Mouse (Mus musculus) E14TG2a.4 (cell line): Measurements from ENCODE around the gene Clec2h.
"Not testable (repeated sequence)": the region's sequence is repeated elsewhere in the genome, so short reads cannot be mapped to it uniquely, and the experiment has no call there.

Experiments used
- H3K27me3 ChIP-seq: 2 replicates; pipeline ENCODE4 v1.6.1; 2014; ENCODE audit warnings: low read length, control low read depth; ENCODE audit not compliant: insufficient read depth
- H3K36me3 ChIP-seq: 2 replicates; pipeline ENCODE4 v1.6.1; 2014; ENCODE audit warnings: low read length, control low read depth; ENCODE audit not compliant: insufficient read depth
- H3K4me1 ChIP-seq: replicated peaks from 2 replicates; pipeline ENCODE4 v1.6.1; 2014; ENCODE audit warnings: low read depth, low read length, control low read depth
- H3K4me3 ChIP-seq: replicated peaks from 2 replicates; pipeline ENCODE4 v1.5.1; 2014; ENCODE audit warnings: mild to moderate bottlenecking, low read length
- H3K9me3 ChIP-seq: 2 replicates; pipeline ENCODE4 v1.6.1; 2014; ENCODE audit warnings: low read length, control low read depth
- CTCF ChIP-seq: conservative IDR thresholded peaks from 2 replicates; pipeline ENCODE4 v1.5.1; 2014; ENCODE audit warnings: low read length
- NANOG ChIP-seq: IDR thresholded peaks from 2 replicates; pipeline ENCODE4 v1.6.1; 2014; ENCODE audit warnings: borderline replicate concordance, low read length, mixed read lengths
- POU5F1 ChIP-seq: IDR thresholded peaks from 2 replicates; pipeline ENCODE4 v1.6.1; 2014; ENCODE audit warnings: low read length, borderline replicate concordance

Clec2h gene

DNA sequence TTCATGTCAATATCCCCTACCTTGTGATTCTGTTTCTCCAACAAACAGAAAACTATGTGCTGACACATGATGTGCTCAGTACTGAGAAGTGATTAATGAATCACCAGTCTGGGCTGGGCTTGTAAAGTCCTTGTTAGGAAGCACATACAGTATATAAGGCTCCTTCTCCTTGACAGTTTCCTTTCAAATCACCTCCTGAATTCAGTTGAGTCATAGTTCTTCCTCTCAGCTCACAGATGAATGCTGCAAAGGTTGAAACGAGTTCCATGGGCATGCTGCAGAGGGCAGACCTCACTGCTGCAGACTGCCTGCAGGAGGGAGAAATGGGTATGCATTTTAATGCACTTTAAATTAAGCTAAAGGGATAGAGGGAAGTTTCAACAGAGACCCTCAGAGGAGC lies at the start of gene Clec2h:
Gene Clec2h (plus strand): TSS at position 180 of the 400 bp plus-strand sequence.
- H3K4me1 ChIP-seq = no peaks in the 10 kb centered on the region
- no peaks in the 10 kb centered on the region for H3K36me3 ChIP-seq
- H3K9me3 ChIP-seq = no peaks in the 10 kb centered on the region; the same call in 1 of the 2 replicates
- H3K4me3 ChIP-seq = no peak within 1 kb of the TSS
- TF ChIP-seq CTCF (no peak), POU5F1 (no peak), NANOG (no peak)
- no peaks in the 10 kb centered on the region for H3K27me3 ChIP-seq

DNA sequence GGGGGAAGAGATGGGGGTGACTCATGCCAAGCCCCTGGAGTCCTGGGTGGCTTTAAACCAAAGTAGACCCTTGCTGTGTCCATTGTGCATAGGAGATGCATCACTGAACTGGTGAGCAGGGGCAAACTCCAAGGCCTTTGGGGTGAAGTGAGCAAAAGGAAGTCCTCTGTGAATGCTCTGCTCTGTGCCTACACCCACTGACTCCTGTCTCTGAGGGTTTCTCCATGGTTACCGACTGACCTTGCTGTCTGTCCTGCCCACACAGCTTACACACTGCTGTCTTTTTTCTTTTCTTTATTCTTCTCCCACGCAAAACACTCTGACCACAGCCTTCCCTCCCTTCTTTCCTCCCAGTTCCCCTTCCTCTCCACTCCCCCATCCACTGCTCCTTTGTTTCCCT lies 39.5 kb upstream of the Clec2h start:
- Histone ChIP-seq H3K4me3 (no peak overlapping the region), H3K4me1 (no peaks in the 10 kb centered on the region), H3K36me3 (no peaks in the 10 kb centered on the region), H3K9me3 (peaks cover 7% of the 10 kb centered on the region), H3K27me3 (no peaks in the 10 kb centered on the region)
- TF ChIP-seq NANOG = no peak
- no peak for TF ChIP-seq POU5F1
- TF ChIP-seq CTCF = no peak

DNA sequence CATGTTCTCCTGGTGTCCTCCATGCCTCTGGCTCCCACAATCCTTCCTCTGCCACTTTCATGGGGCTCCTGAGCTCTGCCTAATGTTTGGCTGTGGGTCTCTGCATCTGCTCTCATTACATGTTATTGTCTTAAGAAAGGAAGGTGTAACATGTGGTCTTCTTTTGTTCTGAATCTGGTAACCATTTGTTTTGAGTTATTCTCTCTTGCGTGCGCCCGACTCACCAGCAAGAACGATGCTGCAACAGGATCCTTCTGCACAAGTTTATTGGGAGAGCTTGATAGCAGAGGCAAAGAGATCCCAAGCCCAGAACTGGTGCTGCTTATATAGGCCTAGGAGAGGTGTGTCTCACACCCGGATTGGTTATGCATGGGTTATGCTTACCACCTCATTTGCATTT lies 38.8 kb upstream of the Clec2h start, which contains the start of gene Klrb1a:
Gene Klrb1a (minus strand): TSS at position 101 of the 400 bp plus-strand sequence.
- not testable (repeated sequence) for H3K4me1 ChIP-seq, H3K36me3 ChIP-seq, H3K27me3 ChIP-seq, H3K9me3 ChIP-seq, H3K4me3 ChIP-seq

DNA sequence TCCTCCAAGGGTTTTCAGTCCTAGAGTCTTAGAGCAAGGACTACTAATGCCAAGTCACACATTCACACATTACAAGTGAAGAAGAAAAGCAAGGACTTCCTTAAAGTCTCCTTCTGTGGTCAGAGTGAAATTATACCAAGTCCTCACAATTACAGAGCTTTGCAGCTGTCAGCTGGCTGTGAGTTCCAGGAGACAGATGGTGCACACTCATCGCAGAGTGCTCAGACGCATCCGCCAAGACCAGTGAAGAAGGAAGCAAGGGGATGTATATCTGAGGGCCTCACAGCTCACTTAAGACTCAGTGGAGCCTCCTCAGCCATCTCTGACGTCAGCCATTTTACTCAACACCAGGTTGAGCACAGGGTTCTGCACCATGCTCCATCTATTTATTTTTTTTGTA lies 37.8 kb upstream of the Clec2h start:
- Histone ChIP-seq H3K27me3 (no peaks in the 10 kb centered on the region), H3K9me3 (no peaks in the 10 kb centered on the region), H3K4me3 (no peak overlapping the region), H3K4me1 (no peaks in the 10 kb centered on the region), H3K36me3 (no peaks in the 10 kb centered on the region)
- no peak for TF ChIP-seq POU5F1
- TF ChIP-seq NANOG = no peak
- TF ChIP-seq CTCF = no peak

DNA sequence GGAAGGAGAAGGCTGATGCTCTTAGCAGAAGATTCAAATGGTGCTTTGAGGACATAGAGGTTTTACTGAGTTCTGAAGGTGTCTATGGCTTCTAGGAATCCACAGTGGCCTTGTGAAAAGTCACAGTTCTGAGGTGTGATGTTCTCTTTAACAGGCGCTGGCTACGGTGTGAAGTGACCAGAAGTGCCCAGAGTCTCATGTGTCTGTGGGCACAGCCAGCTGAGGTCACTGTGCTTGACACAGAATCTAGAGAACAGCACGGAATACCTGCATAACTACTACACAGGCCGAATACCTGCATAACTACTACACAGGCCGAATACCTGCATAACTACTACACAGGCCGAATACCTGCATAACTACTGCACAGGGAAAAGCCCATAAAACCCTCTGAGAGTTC lies 36.9 kb upstream of the Clec2h start:
- H3K4me3 ChIP-seq, H3K9me3 ChIP-seq, H3K27me3 ChIP-seq, H3K36me3 ChIP-seq, H3K4me1 ChIP-seq: not testable (repeated sequence)

DNA sequence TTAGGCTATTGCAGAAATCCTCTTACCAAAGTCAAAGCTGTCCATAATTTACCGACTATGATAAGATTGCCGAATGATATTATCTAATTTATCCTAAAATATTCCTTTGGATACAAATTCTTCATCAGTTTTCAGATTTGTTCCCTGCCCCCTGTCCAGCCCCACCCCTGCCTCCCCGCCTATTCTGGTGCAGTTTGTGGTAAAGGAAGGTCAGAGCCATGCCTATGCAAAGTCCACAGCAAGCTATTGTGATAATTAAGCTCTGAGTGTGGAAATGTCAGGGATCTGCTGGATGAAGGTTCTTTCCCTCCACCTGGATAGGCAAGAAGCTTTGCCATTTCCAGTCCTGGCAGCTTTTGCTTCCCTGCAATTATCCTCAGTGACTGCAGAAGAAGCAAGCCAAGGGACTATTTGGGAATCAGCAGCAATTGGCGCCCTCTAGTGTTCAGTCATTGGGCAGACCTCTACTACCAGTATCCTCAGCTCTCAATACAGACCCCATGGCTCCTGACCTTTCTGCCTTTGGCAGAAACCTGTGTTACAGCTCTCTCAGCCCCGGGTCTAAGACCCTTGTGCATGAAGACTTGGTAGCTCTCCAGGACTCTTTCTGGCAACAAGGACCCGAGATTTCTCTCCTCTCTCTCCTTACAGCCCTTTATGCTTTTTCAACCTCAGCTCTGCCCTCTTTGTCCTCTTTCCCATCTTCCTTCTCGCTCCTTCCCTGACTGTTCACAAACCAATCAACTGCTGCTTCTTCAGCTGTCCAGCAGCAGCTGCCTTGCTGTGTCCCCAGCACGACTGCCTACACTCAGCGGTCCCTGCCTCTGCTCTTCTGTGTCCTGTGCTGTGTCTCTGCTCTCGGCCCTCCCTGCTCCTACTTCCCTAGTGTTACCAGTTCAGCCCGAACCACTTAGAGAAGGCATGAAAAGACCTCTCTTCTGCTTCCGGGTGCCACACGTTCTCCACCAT lies 32.1 kb upstream of the Clec2h start:
- H3K36me3 ChIP-seq, H3K4me1 ChIP-seq, H3K9me3 ChIP-seq, H3K27me3 ChIP-seq: not testable (repeated sequence)
- peak overlapping the region; percentile 41 for H3K4me3 ChIP-seq
- peak; percentile 58 for TF ChIP-seq CTCF

DNA sequence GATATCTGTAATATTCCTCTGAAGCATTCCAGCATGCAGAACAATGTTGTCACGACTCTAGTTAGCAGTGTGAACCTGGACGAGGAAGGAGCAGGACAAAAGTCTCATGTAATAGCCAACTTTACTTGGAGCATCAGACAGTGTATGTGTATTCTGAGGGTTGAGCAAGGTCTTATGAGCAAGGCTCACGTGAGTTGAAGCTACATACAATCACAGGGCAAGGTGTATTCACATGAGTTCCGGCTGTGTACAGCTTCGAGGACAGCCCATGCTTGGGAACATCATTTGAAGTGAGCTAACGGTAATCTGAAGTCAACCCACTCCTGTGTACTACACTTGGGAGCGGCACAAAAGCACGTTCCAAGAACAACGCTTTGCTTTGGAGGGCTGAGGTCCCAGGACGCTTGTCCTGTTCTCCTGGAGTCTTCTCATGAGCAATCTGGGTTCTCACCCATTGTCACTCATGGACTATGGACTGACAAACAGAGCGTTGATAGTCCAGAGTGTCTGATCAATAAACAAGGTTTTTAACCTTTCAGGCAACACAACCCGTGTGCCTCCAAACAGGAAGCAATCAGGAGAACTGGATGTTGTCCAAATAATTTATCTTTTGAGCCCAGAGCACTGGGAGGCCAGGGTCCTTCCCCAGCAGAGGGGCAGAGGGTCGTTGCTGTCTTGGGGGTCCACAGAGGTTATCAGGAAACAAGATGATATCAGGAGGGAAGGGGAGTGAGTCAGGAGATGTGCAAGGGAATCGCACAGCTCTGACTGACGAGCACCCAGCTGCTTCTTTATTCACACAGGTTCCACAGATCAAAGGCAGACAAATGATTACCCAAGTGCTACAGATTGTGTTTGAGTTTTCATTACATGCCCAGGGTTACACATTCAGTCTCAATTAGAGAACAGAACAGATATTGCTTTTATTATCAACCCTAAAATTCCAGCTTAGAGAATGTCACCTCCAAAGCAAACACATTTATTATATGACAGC lies 31.0 kb upstream of the Clec2h start:
- H3K4me3 ChIP-seq, H3K27me3 ChIP-seq, H3K4me1 ChIP-seq, H3K36me3 ChIP-seq: not testable (repeated sequence)
- peaks cover 11% of the 10 kb centered on the region for H3K9me3 ChIP-seq

DNA sequence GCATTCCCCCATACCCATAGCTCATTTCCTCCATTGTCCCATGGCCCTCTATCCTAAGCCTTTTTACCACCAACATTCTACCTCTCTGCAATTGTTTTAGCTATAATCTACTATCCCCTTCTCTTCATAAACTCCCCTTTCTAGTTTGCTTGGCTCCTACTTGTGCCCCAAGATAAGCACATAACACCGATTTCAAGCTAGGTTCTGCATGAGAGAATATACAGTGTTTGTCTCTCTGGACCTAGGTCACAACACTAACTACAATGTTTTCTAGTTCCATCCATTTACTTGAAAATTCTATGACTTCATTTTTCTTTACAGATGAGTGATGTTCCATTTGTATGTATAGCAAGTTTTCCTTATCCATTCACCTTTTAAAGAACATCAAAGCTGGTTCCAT lies 21.5 kb upstream of the Clec2h start:
- TF ChIP-seq CTCF = no peak
- Histone ChIP-seq H3K9me3 (peaks cover 14% of the 10 kb centered on the region), H3K4me3 (no peak overlapping the region), H3K4me1 (no peaks in the 10 kb centered on the region), H3K36me3 (no peaks in the 10 kb centered on the region), H3K27me3 (no peaks in the 10 kb centered on the region)

DNA sequence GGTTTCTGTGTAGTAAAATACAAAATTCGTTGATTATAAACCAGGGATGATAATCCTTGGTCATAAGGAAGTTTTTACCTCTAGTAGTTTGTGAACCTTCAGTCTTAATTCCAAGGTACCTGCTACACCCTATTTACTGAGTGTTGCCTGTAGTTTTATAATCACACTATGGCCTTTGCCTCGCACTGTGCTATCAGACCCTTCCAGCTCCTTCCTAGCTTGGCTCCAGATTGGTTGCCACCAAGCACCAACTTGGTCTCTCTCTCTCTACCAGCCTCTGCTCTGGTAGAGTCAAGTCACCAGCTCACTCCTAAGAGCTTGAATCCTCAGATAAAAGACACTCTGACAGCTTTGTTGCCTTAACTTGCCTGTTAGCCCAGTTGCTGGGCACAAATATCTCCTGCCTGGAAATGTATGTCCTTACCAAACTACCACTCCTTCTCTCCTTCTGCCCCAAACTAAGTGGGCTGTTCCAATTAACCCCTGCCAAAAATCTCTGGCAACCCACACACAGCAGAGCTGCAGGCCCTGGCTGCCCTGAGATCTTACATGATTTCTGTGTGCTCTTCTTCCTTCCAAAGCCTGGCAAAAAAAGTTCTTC lies 21.0 kb upstream of the Clec2h start:
- Histone ChIP-seq H3K27me3 (no peaks in the 10 kb centered on the region), H3K4me1 (no peaks in the 10 kb centered on the region), H3K9me3 (peaks cover 13% of the 10 kb centered on the region), H3K36me3 (no peaks in the 10 kb centered on the region), H3K4me3 (no peak overlapping the region)
- TF ChIP-seq CTCF (no peak), POU5F1 (no peak)
